Mouse (Mus musculus) cortical plate, adult 2 months (tissue): ENCODE results near the gene Cd300lg.

Source experiments
- CTCF ChIP-seq: fragments of 200-500 bp; IDR thresholded peaks from 2 replicates; pipeline ENCODE4 v1.5.1; 2011; ENCODE audit warnings: mild to moderate bottlenecking, control low read depth, low read length; ENCODE audit not compliant: insufficient read depth; ENCODE audit errors: extremely low read depth
- POLR2A ChIP-seq: fragments of 200-500 bp; IDR thresholded peaks from 2 replicates; pipeline ENCODE4 v1.6.1; 2011; ENCODE audit warnings: mild to moderate bottlenecking, low read length, control low read depth; ENCODE audit not compliant: insufficient read depth; ENCODE audit errors: extremely low read depth

- TF ChIP-seq POLR2A, result no peak
- TF ChIP-seq CTCF, result no peak
Observed at GRCm38 (mm10) chr11:101998258-101998657, 43.1 kb upstream of the Cd300lg start.
